ENCODE assay signal across 7 mouse cellular contexts in the genomic region with DNA sequence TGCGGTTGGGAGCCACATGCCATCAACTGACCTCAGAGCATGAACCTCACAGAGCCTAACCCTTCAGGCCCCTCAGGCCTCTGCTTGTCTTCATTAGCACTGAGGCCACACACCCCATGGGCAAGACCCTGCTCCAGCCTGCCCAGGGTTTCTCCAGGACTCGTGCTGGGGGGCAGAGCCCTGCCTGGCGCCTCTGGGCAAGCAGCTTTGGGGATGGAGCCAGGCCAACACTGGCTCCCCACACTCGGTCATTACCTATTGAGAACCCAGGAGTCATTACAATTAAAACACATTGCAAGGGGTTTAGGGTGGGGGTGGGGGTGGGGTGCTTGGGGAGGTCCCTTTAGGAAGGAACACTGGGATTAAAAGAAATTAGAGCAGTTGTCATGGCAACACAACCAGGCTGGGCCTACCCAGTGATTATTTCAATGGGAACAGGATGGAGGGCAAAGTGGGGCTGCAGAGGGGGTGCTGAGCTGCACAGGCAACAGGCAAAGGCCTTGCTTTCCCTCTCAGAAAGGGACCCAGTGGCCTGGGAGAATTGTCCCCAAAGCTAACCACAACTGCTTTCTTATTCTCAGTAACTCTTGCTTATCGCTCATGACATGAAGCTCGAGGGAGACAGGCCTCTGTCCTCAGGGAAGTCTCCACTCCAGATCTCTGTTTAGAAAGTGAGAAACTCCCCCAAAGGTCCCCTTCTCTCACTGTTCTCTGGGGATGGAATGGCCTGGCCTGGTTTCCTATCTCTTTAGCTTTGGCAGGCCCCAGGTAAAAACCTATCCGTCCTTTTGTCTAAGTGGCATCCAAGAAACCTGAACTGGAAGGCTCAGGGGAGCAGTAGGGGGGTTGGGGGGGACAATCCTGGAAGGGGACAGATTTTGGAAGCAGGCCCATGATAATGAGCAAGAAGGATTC.
DNase-seq lines count a peak whose midpoint lies in the region; ATAC-seq and TF ChIP-seq lines count a peak whose summit lies in the region.

No protein-coding gene starts in this region.

- peak; percentile 50 for DNase-seq in embryo, embryonic 10.5 days (ENCODE audit: low spot score)
- DNase-seq in left cerebral cortex, adult 11 months (ENCODE audit: low spot score), result peak; percentile 23
- DNase-seq in thymus, adult 2 months, result no peak
- DNase-seq in gastrocnemius, adult 2 months, result no peak

- TF ChIP-seq CTCF in thymus, adult 2 months (IDR thresholded peaks at IDR 0.05; ENCODE audit: borderline replicate concordance, control insufficient read depth, extremely low read depth, insufficient read depth, low read length, poor library complexity), result no peak
- TF ChIP-seq CTCF in gastrocnemius, adult 2 months (IDR thresholded peaks at IDR 0.05), result no peak

- ATAC-seq in forebrain, embryonic 13.5 days, result peak; percentile 89
- ATAC-seq in neural tube, embryonic 14.5 days (ENCODE audit: low read depth), result peak; percentile 47
- no peak for ATAC-seq in heart, embryonic 12.5 days (ENCODE audit: insufficient number of reproducible peaks, low FRiP score)

- no peak overlapping the region for H3K4me3 ChIP-seq in forebrain, embryonic 13.5 days
- no peak overlapping the region for H3K4me3 ChIP-seq in neural tube, embryonic 14.5 days (ENCODE audit: low read depth, low read length)
- no peak overlapping the region for H3K4me3 ChIP-seq in thymus, adult 2 months (ENCODE audit: control insufficient read depth, insufficient read depth, low read length)
- H3K4me3 ChIP-seq in gastrocnemius, adult 2 months, result no peak overlapping the region
- no peak overlapping the region for H3K4me3 ChIP-seq in heart, embryonic 12.5 days

- no peak for TF ChIP-seq POLR2A in thymus, adult 2 months (IDR thresholded peaks at IDR 0.05; ENCODE audit: control insufficient read depth, extremely low read depth, insufficient read depth, low read length, poor library complexity)

- intact Hi-C loops in gastrocnemius, adult 2 months (cut with DNase I), result no loop called here

- peak overlapping the region; percentile 32; the same call in 1 of the 2 replicates for H3K4me2 ChIP-seq in forebrain, embryonic 13.5 days
- H3K4me2 ChIP-seq in neural tube, embryonic 14.5 days (ENCODE audit: low read depth, low read length), result no peak overlapping the region
- H3K4me2 ChIP-seq in heart, embryonic 12.5 days, result no peak overlapping the region

- no peaks in the 10 kb centered on the region for H3K9me3 ChIP-seq in forebrain, embryonic 13.5 days (replicated peaks)
- H3K9me3 ChIP-seq in neural tube, embryonic 14.5 days (ENCODE audit: control insufficient read depth, low read length), result no peaks in the 10 kb centered on the region
- H3K9me3 ChIP-seq in heart, embryonic 12.5 days (replicated peaks), result no peaks in the 10 kb centered on the region

- H3K36me3 ChIP-seq in forebrain, embryonic 13.5 days (ENCODE audit: poor library complexity, severe bottlenecking), result no peaks in the 10 kb centered on the region
- no peaks in the 10 kb centered on the region for H3K36me3 ChIP-seq in neural tube, embryonic 14.5 days (ENCODE audit: control insufficient read depth, insufficient read depth, low read length)
- no peaks in the 10 kb centered on the region for H3K36me3 ChIP-seq in thymus, adult 2 months (ENCODE audit: control insufficient read depth, insufficient read depth, low read length)
- no peaks in the 10 kb centered on the region for H3K36me3 ChIP-seq in heart, embryonic 12.5 days

- WGBS in forebrain, embryonic 13.5 days, result 8% methylated on average over 7 of the region's 7 CpGs
- WGBS in neural tube, embryonic 14.5 days, result 28% methylated on average over 7 of the region's 7 CpGs
- 91% methylated on average over 7 of the region's 7 CpGs for WGBS in thymus, adult 2 months
- WGBS in heart, embryonic 12.5 days, result 65% methylated on average over 7 of the region's 7 CpGs

- peak overlapping the region; percentile 84 for H3K27ac ChIP-seq in forebrain, embryonic 13.5 days
- peak overlapping the region; percentile 22; the same call in 1 of the 2 replicates for H3K27ac ChIP-seq in neural tube, embryonic 14.5 days (ENCODE audit: low read depth, low read length)
- no peak overlapping the region for H3K27ac ChIP-seq in thymus, adult 2 months (ENCODE audit: control insufficient read depth, insufficient read depth, low read length)
- no peak overlapping the region for H3K27ac ChIP-seq in gastrocnemius, adult 2 months
- no peak overlapping the region for H3K27ac ChIP-seq in heart, embryonic 12.5 days (ENCODE audit: poor library complexity, severe bottlenecking)

- peak overlapping the region; percentile 35; the same call in 1 of the 2 replicates for H3K9ac ChIP-seq in forebrain, embryonic 13.5 days
- H3K9ac ChIP-seq in neural tube, embryonic 14.5 days (replicated peaks; ENCODE audit: low read depth, low read length), result no peak overlapping the region
- H3K9ac ChIP-seq in heart, embryonic 12.5 days, result no peak overlapping the region

- no peaks in the 10 kb centered on the region for H3K27me3 ChIP-seq in forebrain, embryonic 13.5 days
- no peaks in the 10 kb centered on the region for H3K27me3 ChIP-seq in neural tube, embryonic 14.5 days (ENCODE audit: control insufficient read depth, insufficient read depth, low read length)
- no peaks in the 10 kb centered on the region for H3K27me3 ChIP-seq in thymus, adult 2 months (ENCODE audit: control insufficient read depth, insufficient read depth, low read length)
- peaks cover 23% of the 10 kb centered on the region; the same call in 1 of the 2 replicates for H3K27me3 ChIP-seq in heart, embryonic 12.5 days (replicated peaks)

- peaks cover 56% of the 10 kb centered on the region for H3K4me1 ChIP-seq in forebrain, embryonic 13.5 days
- peaks cover 14% of the 10 kb centered on the region for H3K4me1 ChIP-seq in neural tube, embryonic 14.5 days (ENCODE audit: control insufficient read depth, insufficient read depth, low read length)
- H3K4me1 ChIP-seq in thymus, adult 2 months (replicated peaks; ENCODE audit: control insufficient read depth, insufficient read depth, low read length), result no peaks in the 10 kb centered on the region
- H3K4me1 ChIP-seq in heart, embryonic 12.5 days (replicated peaks), result no peaks in the 10 kb centered on the region; the same call in 1 of the 2 replicates

Comparison
In these comparisons a context has a peak if more than half of its experiments do, and no peak if none do; other contexts are left out.
1. DNase-seq: peak in embryo, embryonic 10.5 days (single experiment) and left cerebral cortex, adult 11 months (single experiment); none in thymus, adult 2 months (single experiment) and gastrocnemius, adult 2 months (single experiment).
2. H3K27ac ChIP-seq: peak in forebrain, embryonic 13.5 days (single experiment) and neural tube, embryonic 14.5 days (single experiment); none in thymus, adult 2 months (single experiment), gastrocnemius, adult 2 months (single experiment) and heart, embryonic 12.5 days (single experiment).